Mouse (Mus musculus) myocyte (in vitro differentiated cells): Measurements from ENCODE around the gene Myadm. TPM values are rescaled to one million over a fixed set of nuclear protein-coding genes. Genes with fewer than 3 reads are reported as not detected.
"Not testable (repeated sequence)": the region's sequence is repeated elsewhere in the genome, so short reads cannot be mapped to it uniquely, and the experiment has no call there.

ENCODE experiments used
- H3K27me3 ChIP-seq: one replicate; pipeline ENCODE4 v1.6.1; 2011; ENCODE audit not compliant: control insufficient read depth, insufficient read depth, insufficient read length
- H3K36me3 ChIP-seq: one replicate; pipeline ENCODE4 v1.6.1; 2011; ENCODE audit not compliant: control insufficient read depth, insufficient read depth
- H3K4me2 ChIP-seq: one replicate; pipeline ENCODE4 v1.6.1; 2011; ENCODE audit warnings: low read depth, control low read depth
- H3K4me3 ChIP-seq: one replicate; pipeline ENCODE4 v1.5.1; 2011; ENCODE audit warnings: mild to moderate bottlenecking, control low read depth, moderate library complexity
- H3K79me2 ChIP-seq: one replicate; pipeline ENCODE4 v1.6.1; 2011; ENCODE audit not compliant: control insufficient read depth, insufficient read depth
- H3ac ChIP-seq: one replicate; pipeline ENCODE4 v1.6.1; 2011; ENCODE audit not compliant: control insufficient read depth, insufficient read length
- CEBPB ChIP-seq: IDR thresholded peaks from 2 replicates; pipeline ENCODE4 v1.6.1; 2011; ENCODE audit warnings: mild to moderate bottlenecking, moderate library complexity; ENCODE audit not compliant: poor library complexity, insufficient read depth, severe bottlenecking
- E2F4 ChIP-seq: IDR thresholded peaks from one replicate; pipeline ENCODE4 v1.6.1; 2011; ENCODE audit warnings: mild to moderate bottlenecking, control low read depth, moderate library complexity; ENCODE audit not compliant: insufficient read depth
- MAX ChIP-seq: IDR thresholded peaks from one replicate; pipeline ENCODE4 v1.6.1; 2011; ENCODE audit warnings: low read depth, mild to moderate bottlenecking, control low read depth
- MYOD1 ChIP-seq, 3 experiments: IDR thresholded peaks; one replicate each; pipeline ENCODE4 v1.6.1; 2011; ENCODE audit warnings: control low read depth in 2 of 3, low read depth in 2 of 3, mild to moderate bottlenecking in 2 of 3, moderate library complexity in 1 of 3; ENCODE audit not compliant: insufficient read length in 2 of 3, control insufficient read depth in 1 of 3
- MYOG ChIP-seq, 3 experiments: IDR thresholded peaks; one replicate each; pipeline ENCODE4 v1.6.1; 2011; ENCODE audit warnings: control low read depth in 2 of 3, low read depth in 2 of 3, mild to moderate bottlenecking in 2 of 3; ENCODE audit not compliant: insufficient read length in 2 of 3, control insufficient read depth in 1 of 3, insufficient read depth in 1 of 3
- POLR2A ChIP-seq: IDR thresholded peaks from one replicate; pipeline ENCODE4 v1.6.1; 2011; ENCODE audit warnings: low read depth, mild to moderate bottlenecking, control low read depth, moderate library complexity; ENCODE audit not compliant: insufficient read length
- POLR2AphosphoS2 ChIP-seq: IDR thresholded peaks from one replicate; pipeline ENCODE4 v1.6.1; 2011; ENCODE audit warnings: low read depth, control low read depth; ENCODE audit not compliant: insufficient read length
- REST ChIP-seq: IDR thresholded peaks from one replicate; pipeline ENCODE4 v1.6.1; 2011; ENCODE audit warnings: mild to moderate bottlenecking, control low read depth, moderate library complexity; ENCODE audit not compliant: insufficient read depth, insufficient read length
- SRF ChIP-seq: IDR thresholded peaks from one replicate; pipeline ENCODE4 v1.6.1; 2011; ENCODE audit warnings: low read depth; ENCODE audit not compliant: control insufficient read depth, insufficient read length
- TCF12 ChIP-seq: IDR thresholded peaks from one replicate; pipeline ENCODE4 v1.6.1; 2011; ENCODE audit warnings: mild to moderate bottlenecking, control low read depth; ENCODE audit not compliant: poor library complexity, insufficient read depth, severe bottlenecking
- TCF3 ChIP-seq: IDR thresholded peaks from one replicate; pipeline ENCODE4 v1.6.1; 2011; ENCODE audit warnings: low read depth, control low read depth; ENCODE audit not compliant: insufficient read length
- USF1 ChIP-seq: IDR thresholded peaks from one replicate; pipeline ENCODE4 v1.6.1; 2011; ENCODE audit warnings: low read depth, mild to moderate bottlenecking, control low read depth, moderate library complexity
- polyA plus RNA-seq: library from polyadenylated mRNA; unstranded; fragments of >200 nt; fragmentation: generic; extraction: Trizol; gene quantifications from one replicate; pipeline ENCODE4 v1.2.1, GENCODE M21; 2012; ENCODE audit warnings: missing spikeins

Myadm gene
- polyA plus RNA-seq, 1 experiment: 209 TPM

DNA sequence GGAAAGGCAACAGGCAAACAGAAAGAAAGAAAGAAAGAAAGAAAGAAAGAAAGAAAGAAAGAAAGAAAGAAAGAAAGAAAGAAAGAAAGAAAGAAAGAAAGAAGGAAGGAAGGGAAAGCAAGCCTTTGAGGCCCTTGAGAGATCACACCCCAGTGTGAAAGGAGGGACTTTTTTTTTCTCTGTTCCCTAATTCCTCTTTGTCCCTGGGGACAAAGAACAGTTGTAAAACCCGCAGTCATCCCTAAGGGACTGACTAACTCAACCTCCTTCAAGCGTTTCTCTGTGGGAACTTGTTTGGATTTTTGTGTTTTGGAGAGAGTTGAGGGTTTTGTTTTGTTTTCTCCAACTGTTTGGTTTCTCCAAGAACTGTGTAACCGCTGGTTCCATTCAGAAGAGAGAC, 20.6 kb upstream of the Myadm start:
- peak overlapping the region; percentile 45 for H3K4me2 ChIP-seq
- no peak overlapping the region for H3ac ChIP-seq
- no peaks in the 10 kb centered on the region for H3K27me3 ChIP-seq
- no peaks in the 10 kb centered on the region for H3K36me3 ChIP-seq
- no peaks in the 10 kb centered on the region for H3K79me2 ChIP-seq
- TF ChIP-seq MYOG (IDR thresholded peaks at IDR 0.05; ENCODE audit: control insufficient read depth in 1 of 3, insufficient read depth in 1 of 3, insufficient read length in 2 of 3, low read depth in 2 of 3): no peak
- TF ChIP-seq MYOD1 (IDR thresholded peaks at IDR 0.05; ENCODE audit: control insufficient read depth in 1 of 3, insufficient read length in 2 of 3, low read depth in 2 of 3): no peak
- no peak for TF ChIP-seq REST
- TF ChIP-seq TCF12: no peak
- no peak for TF ChIP-seq POLR2AphosphoS2
- TF ChIP-seq CEBPB: no peak
- TF ChIP-seq TCF3: no peak
- TF ChIP-seq USF1: no peak
- no peak overlapping the region for H3K4me3 ChIP-seq

DNA sequence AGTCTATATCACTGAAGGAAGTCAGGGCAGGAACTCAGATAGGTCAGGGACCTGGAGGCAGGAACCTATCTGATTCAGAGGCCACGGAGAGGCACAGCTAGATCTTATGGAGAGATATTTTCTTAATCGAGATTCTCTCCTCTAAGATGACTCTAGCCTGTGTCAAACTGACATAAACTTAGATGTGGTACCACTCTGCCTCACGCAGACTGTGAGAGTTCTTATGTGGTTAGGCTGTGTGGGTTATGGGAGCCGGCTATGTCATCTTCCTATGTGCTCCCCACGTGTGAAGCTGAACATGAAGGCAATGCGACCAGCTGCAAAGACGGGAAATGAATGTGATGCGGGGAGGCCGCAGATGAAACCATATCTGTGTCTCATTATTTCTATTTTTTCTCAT, 16.7 kb upstream of the Myadm start:
- no peaks in the 10 kb centered on the region for H3K79me2 ChIP-seq
- H3ac ChIP-seq: no peak overlapping the region
- no peak overlapping the region for H3K4me2 ChIP-seq
- H3K36me3 ChIP-seq: no peaks in the 10 kb centered on the region
- TF ChIP-seq REST (no peak), SRF (no peak), POLR2A (no peak), E2F4 (no peak), USF1 (no peak), TCF3 (no peak), POLR2AphosphoS2 (no peak), MYOG (IDR thresholded peaks at IDR 0.05; ENCODE audit: control insufficient read depth in 1 of 3, insufficient read depth in 1 of 3, insufficient read length in 2 of 3, low read depth in 2 of 3) (no peak), TCF12 (no peak), CEBPB (no peak), MAX (no peak), MYOD1 (IDR thresholded peaks at IDR 0.05; ENCODE audit: control insufficient read depth in 1 of 3, insufficient read length in 2 of 3, low read depth in 2 of 3) (no peak)
- no peaks in the 10 kb centered on the region for H3K27me3 ChIP-seq
- no peak overlapping the region for H3K4me3 ChIP-seq

DNA sequence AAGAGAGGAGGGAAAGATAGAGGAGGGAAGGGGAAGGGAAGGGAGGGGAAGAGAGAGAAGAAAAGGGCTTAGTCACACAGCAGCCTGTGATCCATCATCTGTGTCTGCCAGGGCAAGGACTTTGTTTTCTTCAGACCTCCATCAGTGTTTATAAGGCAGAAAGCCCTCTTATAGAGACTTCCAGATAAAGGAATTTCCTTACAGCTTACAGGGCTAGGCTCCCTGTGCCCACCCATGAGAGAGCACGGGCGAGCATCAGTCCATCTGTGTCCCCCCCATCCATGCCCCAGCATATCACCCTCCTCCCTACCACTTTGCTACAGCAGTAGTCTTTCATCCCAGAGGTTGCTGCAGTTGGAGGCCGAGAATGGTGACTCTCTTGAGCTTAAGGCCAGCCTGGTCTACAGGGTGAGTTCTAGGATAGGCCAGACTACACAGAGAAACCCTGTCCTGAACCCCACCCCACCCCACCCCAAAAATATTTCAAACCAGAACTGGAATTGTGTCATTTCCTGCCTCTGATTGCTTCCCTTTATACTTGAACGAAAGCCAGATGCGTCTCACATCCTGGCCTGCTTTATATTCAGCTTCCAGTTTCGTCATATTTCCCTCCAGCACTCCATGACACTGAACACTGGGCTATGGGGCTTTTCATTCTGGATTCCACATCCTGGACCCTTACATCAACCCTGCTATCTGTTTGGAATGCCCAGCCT, 13.3 kb upstream of the Myadm start:
- TF ChIP-seq MYOD1 (IDR thresholded peaks at IDR 0.05; ENCODE audit: control insufficient read depth in 1 of 3, insufficient read length in 2 of 3, low read depth in 2 of 3) (no peak), CEBPB (0 out of 2 replicates have a peak, but pooled peaks have one; percentile 7), USF1 (no peak), POLR2AphosphoS2 (no peak), POLR2A (peak; percentile 45)
- H3K36me3 ChIP-seq: no peaks in the 10 kb centered on the region
- no peak overlapping the region for H3ac ChIP-seq
- peak overlapping the region; percentile 23 for H3K4me3 ChIP-seq
- H3K79me2 ChIP-seq: no peaks in the 10 kb centered on the region
- peak overlapping the region; percentile 58 for H3K4me2 ChIP-seq
- no peaks in the 10 kb centered on the region for H3K27me3 ChIP-seq

DNA sequence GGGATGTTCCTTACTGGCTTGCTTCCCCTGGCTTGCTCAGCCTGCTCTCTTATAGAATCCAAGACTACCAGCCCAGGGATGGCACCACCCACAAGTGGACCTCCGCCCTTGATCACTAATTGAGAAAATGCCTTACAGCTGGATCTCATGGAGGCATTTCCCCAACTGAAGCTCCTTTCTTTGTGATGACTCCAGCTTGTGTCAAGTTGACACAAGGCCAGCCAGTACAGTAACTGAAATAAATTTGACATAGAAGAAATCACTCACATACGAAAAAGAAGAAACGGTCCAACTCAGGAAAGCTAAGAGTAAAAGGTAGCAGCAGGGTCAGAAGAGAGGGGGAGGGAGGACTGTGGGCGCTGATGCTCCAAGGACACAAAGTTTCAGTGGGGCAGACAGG, 12.1 kb upstream of the Myadm start:
- not testable (repeated sequence) for H3K36me3 ChIP-seq, H3K4me2 ChIP-seq, H3K4me3 ChIP-seq, H3K79me2 ChIP-seq, H3K27me3 ChIP-seq, H3ac ChIP-seq

DNA sequence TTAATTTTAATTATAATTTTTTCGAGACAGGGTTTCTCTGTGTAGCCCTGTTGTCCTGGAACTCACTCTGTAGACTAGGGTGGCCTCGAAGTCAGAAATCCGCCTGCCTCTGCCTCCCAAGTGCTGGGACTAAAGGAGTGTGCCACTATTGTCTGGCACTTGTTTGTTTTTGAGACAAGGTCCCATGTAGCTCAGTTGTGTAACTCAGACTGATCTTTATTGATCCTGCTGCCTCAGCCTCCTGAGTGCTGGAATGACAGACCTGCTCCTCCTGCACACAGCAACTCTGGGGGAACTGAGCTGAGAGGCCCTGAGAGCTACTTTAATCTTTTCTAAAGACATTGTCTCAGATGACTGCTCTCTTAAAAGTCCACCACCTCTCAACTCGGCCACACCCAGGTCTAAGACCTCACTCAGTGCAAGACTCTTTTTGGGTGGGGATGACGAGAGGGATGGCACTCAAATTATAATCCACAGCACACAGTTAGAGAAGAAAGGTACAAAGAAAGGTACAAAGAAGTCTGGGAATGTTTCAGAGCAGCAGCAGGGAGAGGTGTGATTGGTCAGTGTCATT, 8.7 kb upstream of the Myadm start:
- no peaks in the 10 kb centered on the region for H3K27me3 ChIP-seq
- TF ChIP-seq SRF (no peak), MAX (no peak), TCF3 (no peak), MYOD1 (IDR thresholded peaks at IDR 0.05; ENCODE audit: control insufficient read depth in 1 of 3, insufficient read length in 2 of 3, low read depth in 2 of 3) (no peak)
- H3K79me2 ChIP-seq: no peaks in the 10 kb centered on the region
- no peak overlapping the region for H3K4me2 ChIP-seq
- no peaks in the 10 kb centered on the region for H3K36me3 ChIP-seq
- H3ac ChIP-seq: no peak overlapping the region
- H3K4me3 ChIP-seq: no peak overlapping the region

DNA sequence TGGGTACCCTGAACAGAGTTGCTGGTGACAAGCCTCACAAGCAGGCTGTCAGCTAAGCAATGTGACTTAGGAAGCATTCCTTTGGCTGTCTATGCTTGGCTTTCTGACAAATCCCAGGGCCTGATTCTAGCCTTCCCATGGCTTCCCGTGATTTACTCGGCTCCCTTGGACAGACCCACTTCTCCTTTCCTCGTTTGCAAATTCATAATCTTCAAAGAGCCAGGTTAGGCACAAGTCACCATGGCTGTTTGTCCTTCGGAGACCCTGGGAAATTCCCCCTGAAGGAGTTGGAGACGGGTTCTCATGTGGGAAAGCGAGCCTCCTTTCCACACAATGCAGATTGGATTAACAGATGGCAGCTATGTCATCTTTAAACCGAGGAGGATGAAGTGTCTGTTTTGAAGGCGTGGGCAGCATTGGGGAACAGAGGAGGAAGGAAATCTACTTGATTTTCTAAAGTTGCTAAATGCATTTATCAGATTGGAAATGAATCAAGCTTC, 8.2 kb upstream of the Myadm start:
- no peaks in the 10 kb centered on the region for H3K79me2 ChIP-seq
- H3ac ChIP-seq: no peak overlapping the region
- no peak overlapping the region for H3K4me3 ChIP-seq
- H3K4me2 ChIP-seq: no peak overlapping the region
- no peaks in the 10 kb centered on the region for H3K27me3 ChIP-seq
- TF ChIP-seq E2F4 (no peak), POLR2AphosphoS2 (no peak), MYOG (IDR thresholded peaks at IDR 0.05; ENCODE audit: control insufficient read depth in 1 of 3, insufficient read depth in 1 of 3, insufficient read length in 2 of 3, low read depth in 2 of 3) (no peak), TCF3 (no peak), SRF (no peak), REST (no peak), MAX (no peak), TCF12 (no peak), USF1 (no peak), CEBPB (no peak), POLR2A (no peak), MYOD1 (IDR thresholded peaks at IDR 0.05; ENCODE audit: control insufficient read depth in 1 of 3, insufficient read length in 2 of 3, low read depth in 2 of 3) (no peak)
- H3K36me3 ChIP-seq: no peaks in the 10 kb centered on the region
